Mouse (Mus musculus): ENCODE measurements around the gene Gpr1.

Gpr1 gene

GRCm38 (mm10) chr1:63214271-63214558, at the start of gene Gpr1:
TSS of gene Gpr1 (minus strand) at chr1:63214543.
- DNase-seq (ENCODE audit: low spot score): no peak

GRCm38 (mm10) chr1:63263671-63264070, 49.3 kb upstream of the Gpr1 start:
- DNase-seq (ENCODE audit: low spot score): no peak

- no peak for DNase-seq (ENCODE audit: low spot score)
Measured at GRCm38 (mm10) chr1:63261041-63261590, 46.8 kb upstream of the Gpr1 start.

- no peak for DNase-seq (ENCODE audit: low spot score)
Measured at GRCm38 (mm10) chr1:63260742-63261033, 46.3 kb upstream of the Gpr1 start.

- DNase-seq (ENCODE audit: low spot score): no peak
Measured at GRCm38 (mm10) chr1:63259916-63260741, 45.8 kb upstream of the Gpr1 start.

GRCm38 (mm10) chr1:63259271-63259830, 45.0 kb upstream of the Gpr1 start:
- DNase-seq (ENCODE audit: low spot score): no peak

GRCm38 (mm10) chr1:63258501-63258900, 44.2 kb upstream of the Gpr1 start:
- DNase-seq (ENCODE audit: low spot score): no peak

- DNase-seq (ENCODE audit: low spot score): no peak
Measured at GRCm38 (mm10) chr1:63256083-63256482, 41.7 kb upstream of the Gpr1 start.

- no peak for DNase-seq (ENCODE audit: low spot score)
Measured at GRCm38 (mm10) chr1:63255101-63255500, 40.8 kb upstream of the Gpr1 start.

GRCm38 (mm10) chr1:63253291-63253690, 38.9 kb upstream of the Gpr1 start:
- DNase-seq (ENCODE audit: low spot score): no peak

- no peak for DNase-seq (ENCODE audit: low spot score)
Measured at GRCm38 (mm10) chr1:63252351-63253209, 38.2 kb upstream of the Gpr1 start.

- DNase-seq (ENCODE audit: low spot score): no peak
Measured at GRCm38 (mm10) chr1:63249261-63249660, 34.9 kb upstream of the Gpr1 start.

- DNase-seq (ENCODE audit: low spot score): no peak
Measured at GRCm38 (mm10) chr1:63248360-63248851, 34.1 kb upstream of the Gpr1 start.

- no peak for DNase-seq (ENCODE audit: low spot score)
Measured at GRCm38 (mm10) chr1:63247831-63248359, 33.6 kb upstream of the Gpr1 start.

GRCm38 (mm10) chr1:63246862-63247521, 32.6 kb upstream of the Gpr1 start:
- no peak for DNase-seq (ENCODE audit: low spot score)

- DNase-seq (ENCODE audit: low spot score): no peak
Measured at GRCm38 (mm10) chr1:63243854-63244253, 29.5 kb upstream of the Gpr1 start.

GRCm38 (mm10) chr1:63239751-63240150, 25.4 kb upstream of the Gpr1 start:
- no peak for DNase-seq (ENCODE audit: low spot score)

- DNase-seq (ENCODE audit: low spot score): no peak
Measured at GRCm38 (mm10) chr1:63239305-63239704, 25.0 kb upstream of the Gpr1 start.

GRCm38 (mm10) chr1:63237371-63237770, 23.0 kb upstream of the Gpr1 start:
- DNase-seq (ENCODE audit: low spot score): no peak

GRCm38 (mm10) chr1:63227241-63227640, 12.9 kb upstream of the Gpr1 start:
- DNase-seq (ENCODE audit: low spot score): no peak

- DNase-seq (ENCODE audit: low spot score): no peak
Measured at GRCm38 (mm10) chr1:63225890-63226289, 11.5 kb upstream of the Gpr1 start.

GRCm38 (mm10) chr1:63225009-63225408, 10.7 kb upstream of the Gpr1 start:
- DNase-seq (ENCODE audit: low spot score): peak; percentile 50
